Mouse (Mus musculus) ES-E14 (cell line): ENCODE measurements around the gene Actrt2.

Experiments
- CHD2 ChIP-seq: IDR thresholded peaks from 2 replicates; pipeline ENCODE4 v1.6.1; 2014; ENCODE audit warnings: mild to moderate bottlenecking, low read depth, low read length, inconsistent platforms
- HCFC1 ChIP-seq: IDR thresholded peaks from 2 replicates; pipeline ENCODE4 v1.6.1; 2012; ENCODE audit warnings: low read length, inconsistent platforms, borderline replicate concordance; ENCODE audit not compliant: insufficient read depth
- ZC3H11A ChIP-seq: IDR thresholded peaks from 2 replicates; pipeline ENCODE4 v1.6.1; 2012; ENCODE audit warnings: low read depth, mild to moderate bottlenecking, inconsistent platforms, low read length, borderline replicate concordance
- ZNF384 ChIP-seq: IDR thresholded peaks from 2 replicates; pipeline ENCODE4 v1.6.1; 2012; ENCODE audit warnings: low read depth, low read length, inconsistent platforms

DNA sequence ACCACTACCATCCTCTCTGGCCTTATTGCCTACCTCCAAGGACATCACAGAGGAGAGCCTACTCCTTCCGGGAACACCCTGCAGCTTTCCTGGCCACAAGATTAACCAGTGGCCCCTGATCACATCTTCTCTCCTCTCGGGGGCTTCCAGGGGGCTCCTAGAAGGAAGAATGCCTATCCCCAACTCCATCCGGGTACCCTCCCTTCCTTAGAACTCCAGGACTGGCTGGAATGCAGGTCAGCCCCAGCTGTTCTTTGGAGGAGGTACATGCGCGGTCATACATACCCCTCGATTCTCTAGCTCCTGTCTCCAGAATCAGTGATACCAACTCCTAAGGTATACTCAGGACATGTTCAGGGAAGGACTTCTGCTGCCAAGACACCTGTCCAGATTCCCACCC lies 37.4 kb upstream of the Actrt2 start:
- TF ChIP-seq CHD2 (no peak), ZC3H11A (no peak), ZNF384 (no peak), HCFC1 (no peak)
